In the genomic region with DNA sequence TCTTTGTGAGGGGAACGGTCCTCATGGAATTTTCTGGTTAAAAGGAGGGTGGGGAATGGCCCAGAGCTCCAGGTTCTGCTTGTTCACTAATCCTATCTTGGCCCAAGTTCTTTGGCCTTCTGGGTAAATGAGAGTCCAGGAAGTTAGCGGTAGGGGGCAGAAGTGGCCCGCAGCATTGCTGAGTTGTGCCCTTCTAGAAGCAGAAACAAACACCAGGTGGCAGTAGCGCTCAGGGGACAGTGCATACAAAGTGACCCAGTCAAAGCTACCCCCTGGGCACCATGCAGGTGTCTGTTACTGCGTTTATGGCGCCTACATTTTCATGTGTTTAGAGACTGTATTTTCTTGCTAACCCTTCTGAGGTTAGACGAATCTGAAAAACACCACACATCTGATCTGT, we compare ENCODE assay signal across 8 mouse cellular contexts. TPM values are rescaled to one million over a fixed set of nuclear protein-coding genes. Genes with fewer than 3 reads are reported as not detected.
DNase-seq lines count a peak whose midpoint lies in the region; ATAC-seq and TF ChIP-seq lines count a peak whose summit lies in the region.

No protein-coding gene starts in this region.

- H3K27me3 ChIP-seq in forebrain, embryonic 12.5 days, result peaks cover 29% of the 10 kb centered on the region
- peaks cover 14% of the 10 kb centered on the region for H3K27me3 ChIP-seq in liver, postnatal 0 days (ENCODE audit: insufficient read depth, low read length)

- H3K27ac ChIP-seq in forebrain, embryonic 12.5 days, result no peak overlapping the region
- H3K27ac ChIP-seq in liver, postnatal 0 days (ENCODE audit: low read depth), result no peak overlapping the region

- peak; percentile 94 for DNase-seq in CD4-positive, CD25-positive, alpha-beta regulatory T cell, adult 2 months (ENCODE audit: low read depth, low spot score)
- DNase-seq in c-Kit-positive CD71-negative TER-119-negative erythroid progenitor cells, embryonic 14.5 days (ENCODE audit: low read depth), result peak; percentile 88
- DNase-seq in heart, postnatal 10 days, result peak; percentile 93 to 98
- peak; percentile 91 to 98 for DNase-seq in kidney, postnatal 36 days
- peak; percentile 90 for DNase-seq in liver, postnatal 0 days
- peak; percentile 94 for DNase-seq in testis, postnatal 10 days (ENCODE audit: low spot score)

- no peaks in the 10 kb centered on the region for H3K36me3 ChIP-seq in forebrain, embryonic 12.5 days (replicated peaks)
- no peaks in the 10 kb centered on the region for H3K36me3 ChIP-seq in liver, postnatal 0 days (replicated peaks; ENCODE audit: insufficient read depth, low read length)

- peak; percentile 99 for TF ChIP-seq CTCF in liver, postnatal 0 days (IDR thresholded peaks at IDR 0.05; ENCODE audit: low read depth)

- TF ChIP-seq EP300 in liver, postnatal 0 days (IDR thresholded peaks at IDR 0.05; ENCODE audit: low read depth), result no peak

- no peak overlapping the region for H3K4me2 ChIP-seq in forebrain, embryonic 12.5 days
- no peak overlapping the region for H3K4me2 ChIP-seq in liver, postnatal 0 days (ENCODE audit: low read depth, low read length)

- H3K4me1 ChIP-seq in forebrain, embryonic 12.5 days, result peaks cover 25% of the 10 kb centered on the region
- H3K4me1 ChIP-seq in liver, postnatal 0 days (ENCODE audit: insufficient read depth), result peaks cover 16% of the 10 kb centered on the region

- WGBS in forebrain, embryonic 12.5 days, result 6% methylated on average over 7 of the region's 7 CpGs
- WGBS in liver, postnatal 0 days (ENCODE audit: insufficient replicate concordance), result 4% methylated on average over 7 of the region's 7 CpGs

- H3K9ac ChIP-seq in forebrain, embryonic 12.5 days, result no peak overlapping the region
- H3K9ac ChIP-seq in liver, postnatal 0 days (replicated peaks), result no peak overlapping the region

- H3K4me3 ChIP-seq in forebrain, embryonic 12.5 days (replicated peaks), result no peak overlapping the region
- no peak overlapping the region for H3K4me3 ChIP-seq in liver, postnatal 0 days (ENCODE audit: low read depth, low read length)

- ATAC-seq in forebrain, embryonic 12.5 days (ENCODE audit: low FRiP score), result peak; percentile 78
- peak; percentile 74 for ATAC-seq in liver, postnatal 0 days
- ATAC-seq in neutrophil, adult 5-6 weeks (ENCODE audit: extremely low read depth, insufficient number of reproducible peaks, low FRiP score, poor library complexity, severe bottlenecking), result peak; percentile 92

- H3K9me3 ChIP-seq in forebrain, embryonic 12.5 days, result no peaks in the 10 kb centered on the region
- no peaks in the 10 kb centered on the region for H3K9me3 ChIP-seq in liver, postnatal 0 days (ENCODE audit: low read length)

- intact Hi-C loops in heart, postnatal 10 days (cut with DNase I), result loop anchor here (1.0 kb wide), 3 partner anchors 35 to 105 kb away; no protein-coding TSS in a partner anchor

RNA-seq across cellular contexts. Expression of gene Cfap45, which starts 8.1 kb away (rescaled TPM):
- 1.2 and 2.6 TPM in 2 replicates for polyA plus RNA-seq in forebrain, embryonic 12.5 days (2016; fragmentation: Nextera tagmentation; extraction: Ambion mirVana)
- total RNA-seq in heart, postnatal 10 days (2021), result 1 to 10 TPM; 1.8 to 2.8 TPM
- polyA plus RNA-seq in liver, postnatal 0 days (2015; fragmentation: Nextera tagmentation; extraction: Ambion mirVana), result 0.32 and 0.37 TPM in 2 replicates
- 3.9 and 4.4 TPM in 2 replicates for total RNA-seq in neutrophil, adult 5-6 weeks (2017)

RNA-seq across cellular contexts. Expression of gene Vsig8, which starts 27.0 kb away (rescaled TPM):
- polyA plus RNA-seq in forebrain, embryonic 12.5 days (2016; fragmentation: Nextera tagmentation; extraction: Ambion mirVana), result 0.28 TPM in 1 of 2 replicates, not detected in the other
- under 1 TPM in 1 of 2 experiments, not detected in 1; 0.24 TPM for total RNA-seq in heart, postnatal 10 days (2021)
- not detected in 2 replicates for polyA plus RNA-seq in liver, postnatal 0 days (2015; fragmentation: Nextera tagmentation; extraction: Ambion mirVana)
- total RNA-seq in neutrophil, adult 5-6 weeks (2017), result not detected in 2 replicates

RNA-seq across cellular contexts. Expression of gene Tagln2, which starts 28.9 kb away (rescaled TPM):
- 40.0 and 45.7 TPM in 2 replicates for polyA plus RNA-seq in forebrain, embryonic 12.5 days (2016; fragmentation: Nextera tagmentation; extraction: Ambion mirVana)
- total RNA-seq in heart, postnatal 10 days (2021), result 100 to 1,000 TPM; 173 to 178 TPM
- 104 and 105 TPM in 2 replicates for polyA plus RNA-seq in liver, postnatal 0 days (2015; fragmentation: Nextera tagmentation; extraction: Ambion mirVana)
- 181 and 198 TPM in 2 replicates for total RNA-seq in neutrophil, adult 5-6 weeks (2017)

RNA-seq across cellular contexts. Expression of gene Igsf9, which starts 47.1 kb away (rescaled TPM):
- 102 TPM in 2 replicates for polyA plus RNA-seq in forebrain, embryonic 12.5 days (2016; fragmentation: Nextera tagmentation; extraction: Ambion mirVana)
- 1 to 10 TPM; 1.0 to 1.4 TPM for total RNA-seq in heart, postnatal 10 days (2021)
- polyA plus RNA-seq in liver, postnatal 0 days (2015; fragmentation: Nextera tagmentation; extraction: Ambion mirVana), result 0.32 and 0.73 TPM in 2 replicates
- 3.2 and 4.3 TPM in 2 replicates for total RNA-seq in neutrophil, adult 5-6 weeks (2017)

RNA-seq across cellular contexts. Expression of gene Slamf9, which starts 53.5 kb away (rescaled TPM):
- polyA plus RNA-seq in forebrain, embryonic 12.5 days (2016; fragmentation: Nextera tagmentation; extraction: Ambion mirVana), result 0.15 TPM in 1 of 2 replicates, not detected in the other
- 1 to 10 TPM; 1.3 to 1.4 TPM for total RNA-seq in heart, postnatal 10 days (2021)
- 1.1 and 1.5 TPM in 2 replicates for polyA plus RNA-seq in liver, postnatal 0 days (2015; fragmentation: Nextera tagmentation; extraction: Ambion mirVana)
- 2.9 and 4.1 TPM in 2 replicates for total RNA-seq in neutrophil, adult 5-6 weeks (2017)
